Mouse (Mus musculus) spleen, adult 2 months (tissue): Measurements from ENCODE around the gene Necab2. TPM values are rescaled to one million over a fixed set of nuclear protein-coding genes. Genes with fewer than 3 reads are reported as not detected.
A peak's percentile ranks its signal among the peaks of the same experiment; 100 is the strongest.

ENCODE experiments used
- DNase-seq, 2 experiments: peaks; one replicate each; pipeline versions ENCODE4 v3.0.0 to v3.0.0-alpha.2; 2012 to 2021; ENCODE audit warnings: low spot score in 2 of 2, low read depth in 1 of 2
- H3K27ac ChIP-seq: fragments of 200-500 bp; 2 replicates; pipeline ENCODE4 v1.5.1; 2012; ENCODE audit warnings: low read length, inconsistent platforms; ENCODE audit not compliant: insufficient read depth
- H3K27me3 ChIP-seq: fragments of 200-500 bp; 2 replicates; pipeline ENCODE4 v1.6.1; 2012; ENCODE audit warnings: mild to moderate bottlenecking, moderate library complexity, low read length, inconsistent platforms; ENCODE audit not compliant: control insufficient read depth, insufficient read depth
- H3K36me3 ChIP-seq: fragments of 200-500 bp; 2 replicates; pipeline ENCODE4 v1.6.1; 2012; ENCODE audit warnings: mild to moderate bottlenecking, low read length, inconsistent platforms; ENCODE audit not compliant: control insufficient read depth, insufficient read depth
- H3K4me1 ChIP-seq: fragments of 200-500 bp; 2 replicates; pipeline ENCODE4 v1.6.1; 2011; ENCODE audit warnings: inconsistent platforms; ENCODE audit not compliant: control insufficient read depth, insufficient read depth, insufficient read length
- H3K4me3 ChIP-seq: fragments of 200-500 bp; 2 replicates; pipeline ENCODE4 v1.5.1; 2011; ENCODE audit warnings: mild to moderate bottlenecking, inconsistent platforms; ENCODE audit not compliant: insufficient read depth, insufficient read length; ENCODE audit errors: extremely low read depth
- CTCF ChIP-seq: fragments of 200-500 bp; IDR thresholded peaks from 2 replicates; pipeline ENCODE4 v1.5.1; 2011; ENCODE audit warnings: mild to moderate bottlenecking, inconsistent platforms; ENCODE audit not compliant: insufficient read depth, insufficient read length, insufficient replicate concordance; ENCODE audit errors: extremely low read depth
- POLR2A ChIP-seq: fragments of 200-500 bp; IDR thresholded peaks from 2 replicates; pipeline ENCODE4 v1.6.1; 2011; ENCODE audit warnings: low read depth, low read length, inconsistent platforms
- WGBS: fragments of 180-500 bp; shearing (Covaris S2); methylation state at CpG from one replicate; pipeline ENCODE4 v1.1.7; 2018; 5-methylcytosine and 5-hydroxymethylcytosine counted together
- polyA plus RNA-seq: library from polyadenylated mRNA; depleted of rRNA; stranded (reverse); fragments of >200 nt; gene quantifications from 2 replicates; pipeline ENCODE4 v1.2.3, GENCODE M21; 2012

Gene Necab2
- polyA plus RNA-seq, 1 experiment: 0.23 TPM

GRCm38 (mm10) chr8:119404648-119405047 lies 41.9 kb upstream of the Necab2 start:
- Histone ChIP-seq H3K4me1 (no peaks in the 10 kb centered on the region), H3K27me3 (no peaks in the 10 kb centered on the region), H3K4me3 (no peak overlapping the region), H3K27ac (no peak overlapping the region), H3K36me3 (peaks cover 24% of the 10 kb centered on the region)
- WGBS: 91% methylated on average over 5 of the region's 5 CpGs
- DNase-seq: no peak
- TF ChIP-seq POLR2A (no peak), CTCF (no peak)

- H3K36me3 ChIP-seq: peaks cover 30% of the 10 kb centered on the region
- no peaks in the 10 kb centered on the region for H3K27me3 ChIP-seq
- no peak overlapping the region for H3K4me3 ChIP-seq
- TF ChIP-seq CTCF (no peak), POLR2A (no peak)
- H3K4me1 ChIP-seq: peaks cover 5% of the 10 kb centered on the region; the same call in 1 of the 2 replicates
- no peak overlapping the region for H3K27ac ChIP-seq
- DNase-seq: no peak
- WGBS: 91% methylated on average over 8 of the region's 8 CpGs
Measured at GRCm38 (mm10) chr8:119408311-119408710, 38.2 kb upstream of the Necab2 start.

GRCm38 (mm10) chr8:119412037-119412734 lies 34.3 kb upstream of the Necab2 start:
- TF ChIP-seq POLR2A (no peak), CTCF (no peak)
- DNase-seq: no peak
- Histone ChIP-seq H3K4me3 (no peak overlapping the region), H3K4me1 (peaks cover 11% of the 10 kb centered on the region; the same call in 1 of the 2 replicates), H3K27me3 (no peaks in the 10 kb centered on the region), H3K36me3 (peaks cover 23% of the 10 kb centered on the region), H3K27ac (no peak overlapping the region)
- WGBS: 47% methylated on average over 10 of the region's 10 CpGs

- H3K27me3 ChIP-seq: no peaks in the 10 kb centered on the region
- no peak overlapping the region; the same call in 1 of the 2 replicates for H3K27ac ChIP-seq
- peak; percentile 98 for TF ChIP-seq CTCF
- TF ChIP-seq POLR2A: no peak
- DNase-seq: peak; percentile 47 to 73
- peaks cover 15% of the 10 kb centered on the region; the same call in 1 of the 2 replicates for H3K4me1 ChIP-seq
- WGBS: 21% methylated on average over 18 of the region's 18 CpGs
- H3K36me3 ChIP-seq: peaks cover 20% of the 10 kb centered on the region
- no peak overlapping the region for H3K4me3 ChIP-seq
Measured at GRCm38 (mm10) chr8:119412735-119413498, 33.6 kb upstream of the Necab2 start.

GRCm38 (mm10) chr8:119413605-119414004 lies 32.9 kb upstream of the Necab2 start:
- no peak for TF ChIP-seq CTCF
- no peak for TF ChIP-seq POLR2A
- no peak for DNase-seq
- Histone ChIP-seq H3K36me3 (peaks cover 15% of the 10 kb centered on the region), H3K27me3 (no peaks in the 10 kb centered on the region), H3K4me1 (peaks cover 15% of the 10 kb centered on the region; the same call in 1 of the 2 replicates), H3K27ac (no peak overlapping the region), H3K4me3 (no peak overlapping the region)
- 92% methylated on average over 10 of the region's 10 CpGs for WGBS

GRCm38 (mm10) chr8:119420318-119420717 lies 26.2 kb upstream of the Necab2 start:
- no peak for TF ChIP-seq CTCF
- TF ChIP-seq POLR2A: no peak
- no peak for DNase-seq
- Histone ChIP-seq H3K4me3 (no peak overlapping the region), H3K27ac (no peak overlapping the region), H3K4me1 (peaks cover 50% of the 10 kb centered on the region), H3K36me3 (no peaks in the 10 kb centered on the region), H3K27me3 (no peaks in the 10 kb centered on the region)
- WGBS: 73% methylated on average over 7 of the region's 7 CpGs

GRCm38 (mm10) chr8:119421603-119422122 lies 24.9 kb upstream of the Necab2 start:
- Histone ChIP-seq H3K4me3 (no peak overlapping the region), H3K27ac (peak overlapping the region; percentile 55; the same call in 1 of the 2 replicates), H3K36me3 (no peaks in the 10 kb centered on the region), H3K27me3 (no peaks in the 10 kb centered on the region), H3K4me1 (peaks cover 62% of the 10 kb centered on the region)
- no peak for DNase-seq
- WGBS: 32% methylated on average over 9 of the region's 9 CpGs
- no peak for TF ChIP-seq POLR2A
- no peak for TF ChIP-seq CTCF
